Mouse (Mus musculus): ENCODE results near the gene Tefm.

DNA sequence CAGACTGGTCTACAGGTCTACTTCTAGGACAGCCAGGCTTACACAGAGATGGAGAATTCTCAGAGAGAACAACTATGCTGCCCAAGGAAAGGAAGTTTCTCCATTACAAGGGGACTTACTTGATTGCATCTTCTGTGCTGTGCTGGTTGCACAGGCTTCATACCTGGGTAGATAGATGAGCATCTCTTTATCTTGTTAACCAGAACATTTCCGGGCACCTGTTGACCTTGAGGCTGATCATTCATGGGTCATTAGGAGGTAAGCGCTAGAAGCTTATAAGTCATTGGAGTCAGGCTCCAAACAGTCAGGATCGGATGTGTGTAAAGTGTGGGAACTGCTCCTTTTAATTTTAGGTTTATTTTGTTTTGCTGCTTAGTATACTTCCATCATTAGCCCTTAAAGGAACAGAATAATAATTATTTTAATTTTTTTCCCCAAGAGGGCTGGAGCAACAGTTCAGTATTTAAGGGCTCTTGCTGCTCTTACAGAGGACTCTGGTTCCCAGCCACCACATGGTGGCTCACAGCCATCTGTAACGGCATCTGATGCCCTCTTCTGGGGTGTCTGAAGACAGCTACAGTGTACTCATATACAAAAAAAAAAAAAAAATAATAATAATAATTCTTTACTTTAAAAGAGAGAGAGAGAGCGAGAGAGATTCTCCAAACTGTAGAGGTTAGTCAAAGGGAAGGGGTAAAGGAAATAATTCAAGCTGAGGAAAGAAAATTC lies 39.2 kb upstream of the Tefm start:
- no peak for TF ChIP-seq CTCF (IDR thresholded peaks at IDR 0.05; ENCODE audit: extremely low read depth, insufficient read depth, low read length)
- no peak for TF ChIP-seq POLR2A (IDR thresholded peaks at IDR 0.05; ENCODE audit: extremely low read depth, insufficient read depth, low read length)

Data from cortical plate, adult 2 months (tissue).